Mouse (Mus musculus) B cell, adult 2 months (primary cell): ENCODE results near the gene Crybg2.

Source experiments
- DNase-seq, 2 experiments: peaks; one replicate each; pipeline ENCODE4 v3.0.0; 2022

The Crybg2 gene

DNA sequence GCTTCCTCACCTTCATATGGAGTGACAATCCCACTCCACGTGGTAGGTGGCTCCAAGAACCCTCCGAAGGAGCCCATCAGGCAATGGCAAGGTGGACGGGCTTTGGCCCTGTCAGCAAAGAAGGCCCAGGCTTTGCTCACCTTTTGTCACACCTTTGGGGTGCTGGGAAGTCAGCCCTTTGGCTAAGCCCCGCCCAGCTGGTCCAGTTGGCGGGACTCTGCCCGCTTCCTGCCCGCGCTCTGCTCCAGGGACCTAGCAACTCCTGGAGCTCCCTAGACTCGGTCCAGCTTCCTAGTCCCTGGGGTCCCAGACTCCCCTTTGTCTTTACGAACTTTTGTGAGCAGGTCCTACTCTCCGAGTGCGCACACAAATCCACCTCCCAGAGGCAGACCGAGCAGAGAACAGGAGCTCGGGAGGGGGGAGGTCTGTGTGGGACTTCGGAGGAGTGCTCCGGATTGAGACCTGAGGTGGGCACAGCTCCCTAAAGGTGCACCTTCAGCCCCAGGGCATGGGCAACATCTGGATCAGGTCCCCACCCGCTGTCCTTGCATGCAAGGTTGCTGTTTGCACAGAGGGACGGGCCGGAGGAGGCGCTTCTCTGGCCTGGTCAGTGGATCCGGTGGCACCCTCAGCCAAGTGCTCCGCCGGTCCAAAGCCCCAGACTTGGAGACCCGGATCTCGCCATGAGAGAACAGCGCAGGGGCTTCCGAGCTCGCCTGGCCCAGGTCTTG, at the start of gene Crybg2:
Gene Crybg2, plus strand, starts transcription at position 681 of the 731 bp plus-strand sequence.
- no peak for DNase-seq

DNA sequence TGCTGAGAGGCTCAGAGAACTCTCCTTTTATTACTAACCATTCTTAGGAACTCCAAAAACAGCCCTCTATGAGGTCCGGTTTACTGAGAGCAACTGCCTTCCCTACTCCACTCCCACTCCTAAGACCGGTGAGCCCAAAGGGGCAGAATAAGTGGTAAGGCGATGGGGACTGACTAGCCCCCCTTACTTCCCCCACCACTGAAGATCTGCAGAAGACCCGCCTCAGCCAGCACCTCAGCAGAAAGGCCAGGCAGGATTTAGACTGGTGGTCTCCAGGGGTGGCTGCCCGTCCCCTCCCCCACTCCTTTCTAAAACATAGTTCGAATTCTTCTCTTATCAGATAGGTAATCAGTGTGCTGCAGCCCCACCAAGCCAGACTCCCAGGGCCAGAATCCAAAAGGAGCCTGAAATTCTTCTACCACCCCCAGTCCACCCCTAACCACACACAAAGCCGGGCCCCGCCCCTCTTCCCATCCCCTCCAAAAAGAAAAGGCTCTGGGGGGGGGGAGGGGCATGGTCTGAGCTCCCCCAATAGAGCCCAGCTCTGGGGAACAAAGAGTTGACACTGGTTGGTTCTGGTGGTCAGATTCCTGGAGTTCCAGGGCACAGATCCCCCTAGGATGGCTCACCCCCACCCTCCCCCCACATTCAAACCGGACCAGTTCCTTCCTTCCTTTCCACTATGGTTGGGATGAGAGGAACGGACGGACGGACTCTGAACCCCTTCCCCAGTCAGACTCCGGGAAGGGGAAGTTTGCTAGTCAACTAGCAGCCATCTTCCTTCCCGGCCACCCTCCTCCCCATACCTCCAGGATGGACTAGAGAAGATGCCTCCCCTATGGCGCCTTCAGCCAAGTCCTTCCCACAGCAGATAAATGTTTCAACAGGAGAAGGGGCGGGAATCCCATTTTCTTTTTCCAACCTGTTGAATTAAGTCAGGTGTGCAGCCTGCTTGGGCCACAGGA, 48.9 kb upstream of the Crybg2 start:
- DNase-seq = no peak

DNA sequence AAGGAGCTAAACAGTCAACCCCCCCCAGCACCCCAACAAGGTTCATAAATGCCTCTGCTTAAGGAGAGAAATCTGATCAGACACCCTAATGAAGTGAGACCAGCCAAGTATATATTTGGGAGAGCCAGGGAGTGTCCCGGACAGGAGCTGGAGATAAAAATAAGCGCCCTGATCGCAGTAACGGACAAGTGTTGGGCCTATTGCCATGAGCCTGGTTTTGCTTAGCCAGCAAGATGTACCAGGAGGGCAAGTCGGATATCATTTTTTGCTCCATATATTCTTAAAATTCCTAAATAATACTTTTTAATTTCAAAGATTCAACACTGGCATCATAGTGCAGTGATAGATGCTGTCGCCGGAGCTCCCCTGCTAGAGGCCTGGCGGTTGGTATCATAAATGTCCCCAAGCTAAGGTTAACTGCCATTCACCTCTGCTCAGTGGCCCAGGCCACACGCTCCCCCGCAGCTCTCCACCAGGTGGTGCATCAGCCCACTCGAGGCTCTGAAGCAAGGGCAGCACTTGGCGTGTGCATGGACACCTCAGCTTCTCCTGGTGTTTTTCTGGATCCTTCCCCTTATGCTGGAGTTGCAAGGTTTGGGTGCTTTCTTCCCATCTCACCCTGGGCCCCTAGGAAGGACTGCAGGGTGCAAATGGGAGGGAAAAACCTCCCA, 47.6 kb upstream of the Crybg2 start:
- peak; percentile 43 to 53 for DNase-seq

DNA sequence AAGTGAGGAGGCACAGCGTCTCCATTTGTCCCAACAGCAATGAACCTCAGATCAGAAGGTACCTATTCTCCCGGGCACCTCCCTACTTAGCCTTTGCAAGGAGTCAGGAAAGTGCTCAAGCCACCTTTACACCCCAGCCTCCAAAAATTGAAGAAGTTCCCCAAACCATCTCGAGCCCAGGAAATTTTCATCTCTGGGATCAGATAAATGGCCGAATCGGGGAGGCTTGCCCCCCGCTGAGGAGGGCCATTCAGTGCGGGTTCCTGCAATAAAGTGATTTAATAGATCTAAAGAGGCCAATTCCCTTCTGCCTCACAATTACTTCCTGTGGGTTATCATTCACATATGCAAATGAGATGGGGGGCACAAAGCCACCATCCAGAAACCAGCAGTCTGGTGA, 44.4 kb upstream of the Crybg2 start:
- DNase-seq = no peak

DNA sequence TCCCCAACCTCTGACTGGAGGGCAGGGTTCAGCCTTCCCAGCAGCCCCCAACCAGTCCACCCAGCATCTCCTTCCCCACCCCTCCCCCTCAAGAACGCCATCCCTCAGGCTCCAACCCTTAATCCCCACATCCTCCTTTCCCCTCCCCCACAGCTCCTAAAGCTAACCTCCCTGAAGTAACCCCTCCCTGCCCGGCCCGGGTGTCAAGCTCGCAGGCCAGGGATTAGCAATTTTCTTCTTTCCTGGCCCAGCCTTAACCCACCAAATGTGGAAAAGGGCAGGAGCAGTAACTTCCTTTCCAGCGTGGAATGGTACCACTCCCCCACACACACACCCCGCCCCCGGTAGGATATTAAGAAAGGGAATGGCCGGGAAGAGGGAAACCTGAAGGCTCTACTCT, 43.8 kb upstream of the Crybg2 start:
- no peak for DNase-seq

DNA sequence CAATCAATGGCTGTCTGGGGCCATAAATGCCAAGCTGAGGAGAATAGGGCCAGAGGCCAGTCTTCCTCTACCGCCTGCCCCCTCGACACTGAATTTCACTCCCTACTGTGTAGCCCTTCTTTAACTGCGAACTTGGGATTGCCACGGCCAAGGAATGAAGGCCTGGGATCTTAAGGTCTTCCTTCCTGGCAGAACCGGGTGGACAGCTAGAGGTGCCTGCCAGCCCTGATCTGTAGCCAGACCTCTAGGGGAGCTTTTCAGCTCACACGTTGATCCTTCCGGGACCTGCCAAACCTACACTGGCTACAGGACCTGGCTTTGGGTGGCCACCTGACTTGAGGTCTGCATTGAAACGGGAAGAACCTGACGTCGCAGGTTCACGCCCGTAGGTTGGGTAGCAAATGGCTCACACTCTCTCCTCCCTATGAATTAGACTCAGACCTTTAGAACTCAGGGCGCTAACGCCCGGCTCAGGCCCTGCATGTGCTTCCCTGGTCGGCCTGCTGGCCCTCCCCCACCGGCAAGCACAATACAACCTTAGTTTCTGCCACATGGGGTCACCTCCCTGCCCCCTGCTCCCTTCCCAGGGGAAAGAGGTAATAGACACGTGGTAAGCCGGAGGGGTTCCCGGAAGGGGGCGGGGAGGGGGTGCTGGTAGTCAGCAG, 43.3 kb upstream of the Crybg2 start:
- DNase-seq = peak; percentile 9

DNA sequence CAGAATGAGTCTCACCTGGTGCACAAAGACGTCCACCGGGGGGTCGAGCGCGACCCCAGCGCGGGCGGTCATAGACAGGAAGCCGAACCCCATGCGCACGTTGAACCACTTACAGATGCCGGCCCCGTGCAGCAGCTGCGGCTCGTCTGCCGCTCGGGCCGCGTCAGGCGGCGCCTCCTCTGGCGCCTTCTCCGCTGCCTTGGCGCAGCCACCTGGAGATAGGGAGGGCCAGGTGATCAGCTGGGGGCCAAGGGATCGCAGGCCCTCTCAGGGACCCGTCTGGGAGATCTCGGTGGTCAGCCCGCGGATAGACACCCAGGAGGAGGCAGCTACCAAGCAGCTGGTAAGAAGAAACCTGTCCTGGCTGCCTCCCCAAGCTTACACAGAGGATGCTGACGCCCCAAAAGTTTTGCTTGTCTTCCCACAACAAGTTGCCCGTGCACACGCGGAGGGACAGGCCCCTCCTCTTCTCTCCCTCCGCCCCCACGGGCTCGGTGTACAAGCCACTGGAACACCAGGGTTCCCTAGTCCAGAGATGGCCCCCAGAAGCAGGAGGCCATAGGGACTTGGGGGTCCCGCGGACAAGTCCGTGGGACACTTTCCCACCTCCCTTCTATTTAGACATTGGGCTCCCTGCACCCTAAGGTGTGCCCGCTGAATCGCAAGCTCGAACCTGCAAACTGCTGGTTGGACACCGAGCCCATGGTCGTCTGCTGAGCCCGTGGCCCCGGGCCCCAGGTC, 42.4 kb upstream of the Crybg2 start:
- no peak for DNase-seq

DNA sequence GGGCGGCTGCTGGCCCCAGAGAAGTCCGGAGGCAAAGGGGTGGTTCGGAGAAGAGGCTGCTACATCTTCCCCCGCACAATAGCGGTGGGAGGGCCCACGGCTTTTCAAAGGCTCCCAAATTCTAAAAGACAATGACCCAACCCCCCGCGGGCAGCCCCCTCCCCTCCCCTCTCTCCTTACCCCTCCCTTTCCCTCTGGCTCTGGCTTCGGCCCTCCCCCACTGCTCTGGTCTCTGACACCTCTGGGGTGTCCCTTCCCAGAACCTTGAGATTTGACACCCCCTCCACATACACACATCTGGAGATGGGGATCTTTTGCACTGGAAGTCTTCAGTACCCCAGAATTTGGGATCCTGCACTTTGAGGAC, 41.9 kb upstream of the Crybg2 start, which contains the start of gene Lin28a:
Gene Lin28a, minus strand, starts transcription at position 63 of the 367 bp plus-strand sequence.
- DNase-seq = no peak

DNA sequence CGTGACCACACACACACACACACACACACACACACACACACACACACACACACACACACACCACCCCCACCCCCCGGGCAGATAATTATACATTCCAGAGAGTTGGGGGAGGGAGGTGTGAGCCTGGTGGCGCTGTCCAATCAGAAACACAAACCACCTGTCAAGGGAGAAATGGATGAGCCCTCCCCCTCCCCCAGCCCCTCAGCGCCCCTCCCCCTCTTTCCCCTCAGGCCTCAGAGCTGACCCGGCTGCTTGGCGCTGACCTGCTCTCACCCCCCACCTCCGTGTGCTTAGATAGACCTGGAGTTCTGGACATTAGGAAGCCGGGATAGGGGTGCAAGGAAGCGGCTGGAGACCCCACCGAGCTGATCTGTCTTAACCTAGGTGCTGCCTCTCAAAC, 41.4 kb upstream of the Crybg2 start:
- no peak for DNase-seq

DNA sequence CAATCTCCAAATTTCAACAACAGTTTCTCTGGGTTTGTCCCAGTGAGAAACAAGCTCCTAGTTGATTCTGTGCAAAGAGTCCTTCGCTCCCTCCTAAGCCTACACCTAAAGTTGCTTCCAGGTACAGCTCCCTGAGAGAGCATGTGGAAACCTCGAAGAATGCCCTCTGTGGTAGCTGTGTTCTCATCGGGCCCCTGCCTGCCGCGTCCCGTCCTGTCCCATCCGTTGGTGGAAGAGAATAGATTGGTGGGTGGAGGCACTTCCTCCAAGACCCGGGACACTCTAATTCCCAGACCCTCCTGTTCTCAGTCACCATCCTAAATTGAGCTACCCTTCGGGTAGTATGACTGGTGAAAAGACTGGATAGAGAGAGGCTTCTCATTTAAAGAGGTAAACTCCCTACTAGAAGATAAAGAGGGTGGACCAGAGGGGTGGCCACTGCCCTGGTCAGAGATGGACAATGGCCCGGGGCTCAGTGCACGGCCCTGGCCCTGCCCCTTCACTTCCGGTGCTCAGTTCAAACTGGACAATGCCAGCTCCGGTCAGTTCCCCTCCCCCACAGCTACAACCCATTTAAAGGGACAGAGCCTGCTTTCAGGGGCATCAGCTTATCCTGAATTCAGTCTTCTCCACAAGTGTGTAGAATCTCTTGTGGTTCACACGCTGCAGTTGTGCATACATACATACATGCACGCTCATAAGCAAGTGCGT, 40.8 kb upstream of the Crybg2 start:
- no peak for DNase-seq

DNA sequence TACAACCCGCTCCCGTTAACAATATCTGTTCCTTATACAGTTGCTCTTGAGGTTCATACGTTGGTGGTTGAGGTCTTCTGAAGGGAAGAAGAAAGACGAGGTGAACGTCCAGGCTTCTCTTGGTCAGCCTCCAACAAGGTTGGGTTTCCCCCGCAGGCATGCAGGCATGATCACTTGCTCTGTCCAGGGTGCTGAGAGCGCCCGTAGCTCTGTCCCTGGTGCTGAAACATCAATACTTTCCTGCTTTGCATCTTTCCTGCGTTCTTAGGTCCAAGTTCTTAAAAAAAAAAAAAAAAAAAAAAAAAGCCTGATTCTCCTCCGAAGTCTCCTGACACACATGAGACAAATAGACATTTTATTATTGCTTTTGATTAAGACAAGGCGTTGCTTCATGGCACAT, 40.0 kb upstream of the Crybg2 start:
- peak; percentile 69 to 72 for DNase-seq

DNA sequence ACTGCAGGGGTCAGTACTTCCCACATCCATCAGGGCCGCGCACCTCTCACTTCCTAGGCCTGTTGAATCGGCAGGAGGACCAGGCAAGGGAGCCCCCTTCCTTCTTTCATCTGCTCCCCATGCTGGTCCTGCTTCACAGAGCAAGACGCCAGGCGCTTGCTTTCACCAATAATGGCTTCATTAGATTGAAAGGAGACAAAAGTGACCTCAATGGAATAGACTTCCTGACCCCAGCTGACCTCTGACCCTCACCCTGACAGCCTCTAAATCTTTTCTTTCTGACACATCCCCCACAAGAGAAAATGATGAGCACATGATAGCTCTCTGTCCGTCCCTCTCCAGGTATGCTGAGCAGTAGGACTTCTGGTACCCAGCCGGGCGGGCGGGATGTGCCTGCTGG, 34.8 kb upstream of the Crybg2 start:
- no peak for DNase-seq

DNA sequence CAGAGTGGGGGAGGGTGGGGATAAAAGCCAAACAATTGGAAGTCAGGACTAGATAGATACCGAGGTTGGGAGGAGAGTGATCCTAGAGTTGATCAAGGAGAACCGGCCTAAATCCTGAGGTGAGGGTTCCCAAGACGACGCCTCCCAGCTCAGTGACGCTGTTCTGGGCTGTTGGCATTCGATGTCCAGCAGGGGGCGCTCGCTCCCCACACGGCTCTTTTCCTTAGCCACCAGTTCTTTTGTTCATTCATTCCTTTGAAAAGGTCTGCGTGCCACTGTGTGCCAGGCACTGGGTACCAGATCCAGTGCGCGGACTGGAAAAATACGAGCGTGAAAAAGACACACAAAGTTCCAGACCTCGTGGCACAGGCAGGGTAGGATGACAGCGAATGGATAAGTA, 24.7 kb upstream of the Crybg2 start:
- DNase-seq = peak; percentile 88 to 89

DNA sequence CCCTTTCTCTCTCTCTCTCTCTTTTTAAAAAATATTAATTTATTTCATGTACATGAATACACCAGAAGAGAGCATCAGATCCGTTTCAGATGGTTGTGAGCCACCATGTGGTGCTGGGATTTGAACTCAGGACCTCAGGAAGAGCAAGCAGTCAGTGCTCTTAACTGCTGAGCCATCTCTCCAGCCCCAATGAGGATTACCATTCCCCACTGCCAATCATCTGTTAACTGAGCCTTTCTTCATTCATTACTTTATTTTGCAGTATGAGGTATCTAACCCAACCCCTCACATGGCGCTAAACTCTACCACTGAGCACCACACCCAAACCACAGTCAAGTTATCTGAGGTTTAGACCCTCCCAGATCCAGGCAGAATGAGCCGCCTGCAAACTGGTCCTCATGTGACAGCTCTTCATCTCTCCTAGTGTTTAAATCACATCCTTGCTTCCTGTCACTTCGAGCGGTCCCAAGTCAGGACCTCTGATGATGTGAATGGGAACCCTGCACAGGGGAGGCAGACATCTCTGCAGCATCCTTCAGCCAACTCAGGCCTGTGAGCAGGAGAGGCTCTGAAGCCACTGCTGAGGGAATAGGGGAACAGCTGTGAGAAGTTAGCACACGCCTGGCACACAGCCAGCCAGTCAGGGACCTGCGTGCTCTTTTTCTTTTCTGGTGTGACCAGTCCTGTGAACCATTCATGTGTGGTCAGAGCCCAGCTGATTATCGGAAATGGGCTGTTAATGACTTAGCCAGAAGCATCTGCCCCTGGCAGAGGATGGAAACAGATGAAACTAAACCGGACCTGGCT, 19.1 kb upstream of the Crybg2 start:
- no peak for DNase-seq

DNA sequence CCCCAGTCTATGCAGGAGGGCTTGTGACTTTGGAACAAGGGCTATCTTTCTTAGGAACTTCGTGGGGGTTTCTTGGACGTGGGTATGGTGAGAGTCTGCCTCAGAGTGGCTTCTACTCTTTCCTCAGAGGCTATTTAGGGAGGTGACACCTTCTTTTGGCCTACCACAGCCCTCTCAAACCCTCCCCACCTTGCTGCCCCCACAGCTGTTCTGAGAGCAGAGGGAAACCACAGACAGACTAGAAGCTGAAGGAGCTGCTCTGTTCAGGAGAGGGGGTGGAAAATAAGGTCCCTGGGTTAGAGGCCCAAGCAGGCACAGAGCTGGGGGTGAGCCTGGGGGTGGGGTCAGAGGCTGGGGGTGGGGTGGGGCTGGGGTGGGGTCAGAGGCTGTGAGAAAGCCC, 17.6 kb upstream of the Crybg2 start:
- DNase-seq = no peak

DNA sequence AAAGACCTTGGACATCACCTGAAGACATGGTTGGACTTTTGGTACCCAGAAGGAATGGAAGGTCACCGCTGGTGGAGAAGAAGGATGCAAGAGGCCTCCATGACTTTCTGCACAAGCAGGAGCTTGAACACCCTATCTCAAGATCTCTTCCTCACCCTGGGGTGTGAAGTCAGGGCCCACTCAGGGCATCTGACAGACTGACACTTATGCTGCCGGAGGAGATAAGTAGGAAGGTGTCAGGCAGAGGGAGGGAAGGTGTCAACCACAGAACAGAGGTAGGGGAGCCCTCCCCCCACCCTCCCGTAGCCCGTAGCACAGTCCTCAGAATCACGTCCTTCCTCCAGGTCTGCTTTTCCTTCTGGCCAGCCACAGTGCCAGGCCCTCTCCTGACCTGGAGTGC, 13.0 kb upstream of the Crybg2 start:
- DNase-seq = no peak

DNA sequence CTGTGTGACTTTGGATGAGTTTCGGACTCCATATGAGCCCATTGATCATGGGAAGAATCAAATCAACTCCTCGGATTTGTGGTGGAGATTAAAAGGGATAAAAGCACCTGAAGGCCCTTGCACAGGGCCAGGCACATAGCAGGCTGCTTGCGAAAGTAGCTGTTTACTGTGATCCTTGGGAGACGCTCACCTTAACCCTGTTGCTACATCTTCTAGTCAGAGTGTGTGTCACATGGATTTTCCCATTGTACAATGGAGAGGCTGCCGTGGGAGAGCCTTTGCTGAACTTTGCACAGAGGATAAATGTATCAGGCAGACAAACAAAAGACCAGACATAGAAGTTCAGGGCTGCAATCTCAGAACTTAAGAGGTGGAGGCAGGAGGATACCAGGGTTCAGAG, 8.7 kb upstream of the Crybg2 start:
- DNase-seq = no peak

DNA sequence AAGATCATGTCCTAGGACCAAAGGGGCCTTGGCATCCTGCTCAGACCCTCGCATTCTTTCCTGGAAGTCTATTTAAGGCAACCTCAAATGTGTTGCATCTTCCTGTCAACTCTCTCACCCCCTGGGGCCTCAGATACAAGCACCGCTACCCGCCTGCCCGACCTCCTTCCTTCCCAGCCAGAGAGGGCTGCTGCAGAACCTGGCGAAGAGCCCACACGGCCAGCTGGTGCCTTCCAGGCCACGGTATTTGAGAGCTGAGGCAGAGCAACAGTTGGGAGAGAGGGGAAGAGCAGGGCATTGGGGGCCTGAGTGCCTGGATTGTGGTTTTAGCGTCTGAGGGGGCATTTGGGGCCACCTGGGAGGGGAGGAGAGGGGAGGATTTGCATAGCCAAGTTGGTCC, 8.1 kb upstream of the Crybg2 start:
- no peak for DNase-seq

DNA sequence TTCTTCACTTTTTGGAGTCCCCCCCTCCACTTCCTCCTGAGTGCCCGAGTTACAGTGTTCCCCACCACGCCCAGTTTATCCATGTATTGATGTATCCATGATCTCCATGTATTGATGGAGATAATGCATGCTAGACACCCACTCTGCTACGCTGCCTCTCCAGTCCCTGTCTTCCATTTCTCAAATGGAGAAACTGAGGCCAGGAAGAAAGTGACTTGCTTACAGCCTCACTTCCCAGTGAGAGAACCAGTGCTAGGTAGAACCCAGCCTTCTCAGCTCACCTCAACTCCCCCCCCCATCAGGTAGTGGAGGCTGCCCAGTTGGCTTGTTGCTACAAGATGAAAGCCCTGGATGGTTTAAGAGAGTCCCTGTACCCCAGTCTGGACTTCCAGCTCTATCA, 7.1 kb upstream of the Crybg2 start, which contains the start of gene Zfp683:
Gene Zfp683, plus strand, starts transcription at position 301 of the 400 bp plus-strand sequence.
- no peak for DNase-seq

DNA sequence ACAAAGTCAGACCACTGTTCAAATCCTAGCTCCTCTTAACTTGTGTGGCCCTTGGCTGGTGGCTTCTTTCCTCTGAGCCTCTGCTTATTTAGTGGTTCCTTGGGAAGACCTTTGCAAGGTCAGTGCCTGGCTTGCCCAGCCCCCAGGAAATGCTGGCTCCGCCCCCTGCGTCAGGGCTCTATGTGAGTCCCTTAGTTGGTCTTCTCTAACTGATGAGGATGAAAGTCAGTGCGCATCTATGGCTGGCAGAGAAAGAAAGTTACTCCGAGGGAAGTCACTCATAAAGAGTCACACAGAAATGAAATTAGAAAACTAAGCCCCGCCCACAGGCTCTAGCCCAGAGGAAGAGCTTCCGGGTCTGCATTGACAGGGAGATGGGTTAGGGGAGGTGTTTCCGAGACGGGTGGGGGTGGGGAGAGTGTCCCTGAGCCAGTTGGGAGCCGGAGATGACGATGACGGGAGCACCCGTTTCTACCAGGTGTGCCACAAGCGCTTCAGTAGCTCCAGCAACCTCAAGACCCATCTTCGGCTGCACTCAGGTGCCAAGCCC, 2.4 kb upstream of the Crybg2 start:
- DNase-seq = no peak
